Comparison of ENCODE assay signal across 22 mouse cellular contexts in the genomic region with DNA sequence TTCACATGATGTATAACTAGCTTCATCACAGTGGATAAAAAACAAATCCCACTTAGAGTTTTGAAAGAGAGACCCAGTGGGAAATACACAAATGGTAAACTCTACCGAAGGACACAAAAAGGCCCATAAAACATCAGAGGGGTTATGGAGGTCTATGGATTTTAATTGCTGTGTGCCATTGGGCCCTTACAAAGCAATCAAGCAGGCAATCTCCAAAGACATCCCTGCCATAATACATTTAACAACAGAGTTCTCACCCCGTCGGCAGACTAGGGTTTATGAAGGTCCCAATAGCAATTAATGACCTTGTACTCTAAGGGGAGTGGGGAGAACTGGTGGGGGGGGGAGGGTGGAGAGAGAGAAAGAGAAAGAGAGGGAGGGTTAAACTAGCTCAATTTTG.
DNase-seq lines count a peak whose midpoint lies in the region; ATAC-seq and TF ChIP-seq lines count a peak whose summit lies in the region.
"Had no signal": no experiment of that assay in that cellular context is flagged by ENCODE, and none has a peak within 500 bp of the region (broad histone marks: within the 10 kb centered on the region; RNA-seq: fewer than 3 reads in every experiment).

No protein-coding gene starts in this region.

- no peak overlapping the region for H3K9ac ChIP-seq in hindbrain, embryonic 13.5 days
- no peak overlapping the region for H3K9ac ChIP-seq in hindbrain, postnatal 0 days (replicated peaks; ENCODE audit: low read length)
- no peak overlapping the region for H3K9ac ChIP-seq in hindbrain, embryonic 11.5 days (ENCODE audit: low read depth, low read length)
- H3K9ac ChIP-seq in midbrain, embryonic 14.5 days (replicated peaks; ENCODE audit: low read length): no peak overlapping the region
- no peak overlapping the region for H3K9ac ChIP-seq in midbrain, embryonic 13.5 days (replicated peaks)
- no peak overlapping the region for H3K9ac ChIP-seq in neural tube, embryonic 14.5 days (replicated peaks; ENCODE audit: low read depth, low read length)
- no peak overlapping the region for H3K9ac ChIP-seq in neural tube, embryonic 15.5 days (replicated peaks)
- H3K9ac ChIP-seq: forebrain, embryonic 13.5 days had no signal

- 65% methylated on average over 3 of the region's 3 CpGs for WGBS in hindbrain, embryonic 13.5 days
- WGBS in hindbrain, embryonic 10.5 days: 86% methylated on average over 3 of the region's 3 CpGs
- WGBS in hindbrain, postnatal 0 days: 77% methylated on average over 3 of the region's 3 CpGs
- 84% methylated on average over 3 of the region's 3 CpGs for WGBS in hindbrain, embryonic 11.5 days
- WGBS in midbrain, embryonic 14.5 days: 55% methylated on average over 3 of the region's 3 CpGs
- 50% methylated on average over 3 of the region's 3 CpGs for WGBS in midbrain, embryonic 13.5 days
- 18% methylated on average over 3 of the region's 3 CpGs for WGBS in neural tube, embryonic 14.5 days
- 18% methylated on average over 3 of the region's 3 CpGs for WGBS in neural tube, embryonic 15.5 days

- H3K4me3 ChIP-seq in hindbrain, embryonic 13.5 days: no peak overlapping the region
- H3K4me3 ChIP-seq in hindbrain, embryonic 10.5 days: no peak overlapping the region
- H3K4me3 ChIP-seq in hindbrain, postnatal 0 days (ENCODE audit: low read length): no peak overlapping the region
- no peak overlapping the region for H3K4me3 ChIP-seq in hindbrain, embryonic 11.5 days (ENCODE audit: low read depth, low read length)
- no peak overlapping the region for H3K4me3 ChIP-seq in midbrain, embryonic 14.5 days (replicated peaks; ENCODE audit: low read depth, low read length)
- no peak overlapping the region for H3K4me3 ChIP-seq in midbrain, embryonic 13.5 days (replicated peaks)
- no peak overlapping the region for H3K4me3 ChIP-seq in neural tube, embryonic 14.5 days (ENCODE audit: low read depth, low read length)
- no peak overlapping the region for H3K4me3 ChIP-seq in neural tube, embryonic 15.5 days (replicated peaks)
- H3K4me3 ChIP-seq: forebrain, embryonic 10.5 days; forebrain, embryonic 13.5 days; gastrocnemius, adult 2 months had no signal

- no peak for DNase-seq in hindbrain, embryonic 10.5 days (ENCODE audit: low spot score)
- DNase-seq in hindbrain, postnatal 0 days (ENCODE audit: low spot score): peak; percentile 2
- no peak for DNase-seq in hindbrain, embryonic 11.5 days (ENCODE audit: low spot score)
- DNase-seq in midbrain, embryonic 14.5 days: peak; percentile 5
- DNase-seq: adrenal gland, adult 8-10 months; adrenal gland, postnatal 25 days; cerebellum, adult 18-20 months; cerebellum, adult 9-10 months; cerebellum, postnatal 14 days; gastrocnemius, adult 2 months; gastrocnemius, postnatal 14 days; heart, adult 11 months had no signal

- H3K4me1 ChIP-seq in hindbrain, embryonic 13.5 days (replicated peaks): no peaks in the 10 kb centered on the region
- H3K4me1 ChIP-seq in hindbrain, embryonic 10.5 days (replicated peaks): no peaks in the 10 kb centered on the region
- H3K4me1 ChIP-seq in hindbrain, postnatal 0 days (ENCODE audit: insufficient read depth, low read length): no peaks in the 10 kb centered on the region
- H3K4me1 ChIP-seq in hindbrain, embryonic 11.5 days (replicated peaks; ENCODE audit: control insufficient read depth, insufficient read depth, low read length): no peaks in the 10 kb centered on the region
- H3K4me1 ChIP-seq in midbrain, embryonic 14.5 days (ENCODE audit: control insufficient read depth, insufficient read depth, low read length): no peaks in the 10 kb centered on the region
- H3K4me1 ChIP-seq in midbrain, embryonic 13.5 days (replicated peaks): peaks cover 3% of the 10 kb centered on the region; the same call in 1 of the 2 replicates
- no peaks in the 10 kb centered on the region for H3K4me1 ChIP-seq in neural tube, embryonic 14.5 days (ENCODE audit: control insufficient read depth, insufficient read depth, low read length)
- H3K4me1 ChIP-seq in neural tube, embryonic 15.5 days: no peaks in the 10 kb centered on the region
- H3K4me1 ChIP-seq: forebrain, embryonic 10.5 days; forebrain, embryonic 13.5 days had no signal

- no peak overlapping the region for H3K4me2 ChIP-seq in hindbrain, embryonic 13.5 days
- H3K4me2 ChIP-seq in hindbrain, postnatal 0 days (ENCODE audit: low read depth, low read length): no peak overlapping the region
- no peak overlapping the region for H3K4me2 ChIP-seq in hindbrain, embryonic 11.5 days (replicated peaks; ENCODE audit: low read depth, low read length)
- H3K4me2 ChIP-seq in midbrain, embryonic 14.5 days (ENCODE audit: low read length): no peak overlapping the region
- H3K4me2 ChIP-seq in midbrain, embryonic 13.5 days (replicated peaks): no peak overlapping the region
- no peak overlapping the region for H3K4me2 ChIP-seq in neural tube, embryonic 14.5 days (ENCODE audit: low read depth, low read length)
- no peak overlapping the region for H3K4me2 ChIP-seq in neural tube, embryonic 15.5 days
- H3K4me2 ChIP-seq: forebrain, embryonic 13.5 days; heart, embryonic 11.5 days had no signal

- no peak for TF ChIP-seq CTCF in hindbrain, postnatal 0 days (IDR thresholded peaks at IDR 0.05; ENCODE audit: low read depth)

- no peaks in the 10 kb centered on the region for H3K9me3 ChIP-seq in hindbrain, embryonic 13.5 days
- no peaks in the 10 kb centered on the region for H3K9me3 ChIP-seq in hindbrain, embryonic 10.5 days
- no peaks in the 10 kb centered on the region for H3K9me3 ChIP-seq in hindbrain, postnatal 0 days (ENCODE audit: low read length)
- no peaks in the 10 kb centered on the region for H3K9me3 ChIP-seq in hindbrain, embryonic 11.5 days (ENCODE audit: control insufficient read depth, low read length)
- no peaks in the 10 kb centered on the region for H3K9me3 ChIP-seq in midbrain, embryonic 14.5 days (ENCODE audit: control insufficient read depth, low read length)
- no peaks in the 10 kb centered on the region for H3K9me3 ChIP-seq in midbrain, embryonic 13.5 days
- H3K9me3 ChIP-seq in neural tube, embryonic 14.5 days (ENCODE audit: control insufficient read depth, low read length): no peaks in the 10 kb centered on the region
- no peaks in the 10 kb centered on the region for H3K9me3 ChIP-seq in neural tube, embryonic 15.5 days (replicated peaks)
- H3K9me3 ChIP-seq: forebrain, embryonic 10.5 days; forebrain, embryonic 13.5 days had no signal

- peak; percentile 59; the same call in 1 of the 2 replicates for ATAC-seq in hindbrain, embryonic 13.5 days (ENCODE audit: low FRiP score)
- ATAC-seq in hindbrain, postnatal 0 days: no peak
- ATAC-seq in hindbrain, embryonic 11.5 days (ENCODE audit: low FRiP score): no peak
- ATAC-seq in midbrain, embryonic 14.5 days (ENCODE audit: low FRiP score, low TSS enrichment): no peak
- ATAC-seq in midbrain, embryonic 13.5 days: no peak
- ATAC-seq in neural tube, embryonic 14.5 days (ENCODE audit: low read depth): peak; percentile 38; the same call in 1 of the 2 replicates
- no peak for ATAC-seq in neural tube, embryonic 15.5 days (ENCODE audit: low FRiP score)
- ATAC-seq: activated CD4-positive, CD25-positive, alpha-beta regulatory T cell, adult 4 months; forebrain, embryonic 13.5 days; forebrain, embryonic 16.5 days; inflammation-experienced regulatory T-cells, adult 6 months had no signal

- no peaks in the 10 kb centered on the region for H3K36me3 ChIP-seq in hindbrain, embryonic 13.5 days
- no peaks in the 10 kb centered on the region for H3K36me3 ChIP-seq in hindbrain, embryonic 10.5 days
- H3K36me3 ChIP-seq in hindbrain, postnatal 0 days (ENCODE audit: insufficient read depth, low read length): no peaks in the 10 kb centered on the region
- H3K36me3 ChIP-seq in hindbrain, embryonic 11.5 days (ENCODE audit: control insufficient read depth, insufficient read depth, low read length): no peaks in the 10 kb centered on the region
- H3K36me3 ChIP-seq in midbrain, embryonic 14.5 days (ENCODE audit: control insufficient read depth, insufficient read depth, low read length): no peaks in the 10 kb centered on the region
- no peaks in the 10 kb centered on the region for H3K36me3 ChIP-seq in midbrain, embryonic 13.5 days
- no peaks in the 10 kb centered on the region for H3K36me3 ChIP-seq in neural tube, embryonic 14.5 days (ENCODE audit: control insufficient read depth, insufficient read depth, low read length)
- H3K36me3 ChIP-seq in neural tube, embryonic 15.5 days: no peaks in the 10 kb centered on the region
- H3K36me3 ChIP-seq: forebrain, embryonic 10.5 days had no signal

- no peak overlapping the region for H3K27ac ChIP-seq in hindbrain, embryonic 13.5 days
- H3K27ac ChIP-seq in hindbrain, embryonic 10.5 days: no peak overlapping the region
- no peak overlapping the region for H3K27ac ChIP-seq in hindbrain, postnatal 0 days
- no peak overlapping the region for H3K27ac ChIP-seq in hindbrain, embryonic 11.5 days (ENCODE audit: low read depth, low read length)
- H3K27ac ChIP-seq in midbrain, embryonic 14.5 days (replicated peaks; ENCODE audit: low read depth, low read length): no peak overlapping the region
- H3K27ac ChIP-seq in midbrain, embryonic 13.5 days: no peak overlapping the region
- H3K27ac ChIP-seq in neural tube, embryonic 14.5 days (ENCODE audit: low read depth, low read length): no peak overlapping the region
- H3K27ac ChIP-seq in neural tube, embryonic 15.5 days (replicated peaks): no peak overlapping the region
- H3K27ac ChIP-seq: forebrain, embryonic 10.5 days; forebrain, embryonic 13.5 days; gastrocnemius, adult 2 months had no signal

- H3K27me3 ChIP-seq in hindbrain, embryonic 13.5 days: no peaks in the 10 kb centered on the region
- H3K27me3 ChIP-seq in hindbrain, embryonic 10.5 days (ENCODE audit: insufficient read depth, poor library complexity, severe bottlenecking): no peaks in the 10 kb centered on the region
- no peaks in the 10 kb centered on the region for H3K27me3 ChIP-seq in hindbrain, postnatal 0 days (ENCODE audit: insufficient read depth, low read length)
- no peaks in the 10 kb centered on the region for H3K27me3 ChIP-seq in hindbrain, embryonic 11.5 days (ENCODE audit: control insufficient read depth, insufficient read depth, low read length)
- H3K27me3 ChIP-seq in midbrain, embryonic 14.5 days (ENCODE audit: control insufficient read depth, insufficient read depth, low read length): no peaks in the 10 kb centered on the region
- no peaks in the 10 kb centered on the region for H3K27me3 ChIP-seq in midbrain, embryonic 13.5 days
- H3K27me3 ChIP-seq in neural tube, embryonic 14.5 days (ENCODE audit: control insufficient read depth, insufficient read depth, low read length): no peaks in the 10 kb centered on the region
- no peaks in the 10 kb centered on the region for H3K27me3 ChIP-seq in neural tube, embryonic 15.5 days (replicated peaks)
- H3K27me3 ChIP-seq: forebrain, embryonic 13.5 days had no signal

Comparison
In these comparisons a context has a peak if more than half of its experiments do, and no peak if none do; other contexts are left out.
1. ATAC-seq: peak in hindbrain, embryonic 13.5 days (single experiment) and neural tube, embryonic 14.5 days (single experiment); none in hindbrain, postnatal 0 days (single experiment), hindbrain, embryonic 11.5 days (single experiment), midbrain, embryonic 14.5 days (single experiment), midbrain, embryonic 13.5 days (single experiment) and neural tube, embryonic 15.5 days (single experiment).
2. DNase-seq: peak in hindbrain, postnatal 0 days (single experiment) and midbrain, embryonic 14.5 days (single experiment); none in hindbrain, embryonic 10.5 days (single experiment) and hindbrain, embryonic 11.5 days (single experiment).